Mouse (Mus musculus) hindbrain, embryonic 11.5 days (tissue): ENCODE data around the gene Fam219a. TPM values are rescaled to one million over a fixed set of nuclear protein-coding genes. Genes with fewer than 3 reads are reported as not detected.

Experiments
- ATAC-seq: fragments of 200-750 bp; cut with Nextera tagmentation; 2 replicates; pipeline ENCODE4 v1.8.0; 2017; ENCODE audit warnings: mild to moderate bottlenecking, moderate TSS enrichment, moderate library complexity; ENCODE audit not compliant: low FRiP score
- DNase-seq: peaks from one replicate; pipeline ENCODE4 v3.0.0-alpha.2; 2015; ENCODE audit warnings: low spot score
- H3K27ac ChIP-seq: fragments of 300-500 bp; sonication (generic); 2 replicates; pipeline ENCODE4 v1.5.1; 2014; ENCODE audit warnings: mild to moderate bottlenecking, low read depth, low read length
- H3K27me3 ChIP-seq: fragments of 300-500 bp; sonication (generic); 2 replicates; pipeline ENCODE4 v1.6.1; 2014; ENCODE audit warnings: mild to moderate bottlenecking, low read length, moderate library complexity, mixed read lengths; ENCODE audit not compliant: control insufficient read depth, insufficient read depth
- H3K36me3 ChIP-seq: fragments of 300-500 bp; sonication (generic); 2 replicates; pipeline ENCODE4 v1.6.1; 2014; ENCODE audit warnings: mild to moderate bottlenecking, low read length, moderate library complexity, mixed read lengths; ENCODE audit not compliant: control insufficient read depth, insufficient read depth
- H3K4me1 ChIP-seq: fragments of 300-500 bp; sonication (generic); replicated peaks from 2 replicates; pipeline ENCODE4 v1.6.1; 2014; ENCODE audit warnings: low read length, mixed read lengths; ENCODE audit not compliant: control insufficient read depth, insufficient read depth
- H3K4me2 ChIP-seq: fragments of 300-500 bp; sonication (generic); replicated peaks from 2 replicates; pipeline ENCODE4 v1.6.1; 2014; ENCODE audit warnings: mild to moderate bottlenecking, low read depth, low read length
- H3K4me3 ChIP-seq: fragments of 300-500 bp; sonication (generic); 2 replicates; pipeline ENCODE4 v1.5.1; 2014; ENCODE audit warnings: low read depth, low read length
- H3K9ac ChIP-seq: fragments of 300-500 bp; sonication (generic); 2 replicates; pipeline ENCODE4 v1.6.1; 2014; ENCODE audit warnings: low read depth, low read length
- H3K9me3 ChIP-seq: fragments of 300-500 bp; sonication (generic); 2 replicates; pipeline ENCODE4 v1.6.1; 2016; ENCODE audit warnings: low read length; ENCODE audit not compliant: control insufficient read depth
- WGBS: fragments of 180-500 bp; shearing (Covaris S2); extraction: QIAGEN DNeasy Blood & Tissue Kit; methylation state at CpG from one replicate; pipeline ENCODE4 v1.1.7; 2014; 5-methylcytosine and 5-hydroxymethylcytosine counted together
- polyA plus RNA-seq: library from polyadenylated mRNA; unstranded; fragments of >200 nt; fragmentation: Nextera tagmentation; extraction: Ambion mirVana; gene quantifications from 2 replicates; pipeline ENCODE4 v1.2.1, GENCODE M21; 2014

The Fam219a gene
- polyA plus RNA-seq, 1 experiment from 2014 or later = 17.6 TPM

DNA sequence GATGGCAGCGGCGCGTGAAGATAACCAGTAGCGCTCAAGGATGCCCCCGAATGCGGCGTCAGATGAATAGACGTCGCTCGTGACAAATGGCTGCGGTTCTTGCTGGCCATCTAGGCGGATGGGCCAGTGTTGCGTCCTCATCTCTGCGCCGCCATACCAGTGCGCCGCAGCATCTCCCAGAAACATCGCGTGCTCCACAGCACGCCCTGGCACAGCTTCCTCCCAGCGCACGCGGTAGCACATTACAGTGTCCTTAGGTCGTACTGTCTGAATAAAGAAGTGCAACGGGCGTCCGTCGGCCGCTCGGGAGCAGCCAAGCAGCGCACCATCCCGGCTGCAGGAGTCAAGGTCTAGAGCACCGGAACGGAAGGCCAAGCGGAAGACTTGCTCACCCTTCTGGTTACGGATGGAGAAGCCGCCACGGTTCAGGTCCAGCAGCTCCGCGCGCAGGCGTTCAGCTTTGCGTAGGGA is 70.4 kb downstream of the Fam219a start:
- Histone ChIP-seq H3K9ac (peak overlapping the region; percentile 17; the same call in 1 of the 2 replicates), H3K27ac (no peak overlapping the region)
- WGBS = 1% methylated on average over 43 of the region's 43 CpGs

DNA sequence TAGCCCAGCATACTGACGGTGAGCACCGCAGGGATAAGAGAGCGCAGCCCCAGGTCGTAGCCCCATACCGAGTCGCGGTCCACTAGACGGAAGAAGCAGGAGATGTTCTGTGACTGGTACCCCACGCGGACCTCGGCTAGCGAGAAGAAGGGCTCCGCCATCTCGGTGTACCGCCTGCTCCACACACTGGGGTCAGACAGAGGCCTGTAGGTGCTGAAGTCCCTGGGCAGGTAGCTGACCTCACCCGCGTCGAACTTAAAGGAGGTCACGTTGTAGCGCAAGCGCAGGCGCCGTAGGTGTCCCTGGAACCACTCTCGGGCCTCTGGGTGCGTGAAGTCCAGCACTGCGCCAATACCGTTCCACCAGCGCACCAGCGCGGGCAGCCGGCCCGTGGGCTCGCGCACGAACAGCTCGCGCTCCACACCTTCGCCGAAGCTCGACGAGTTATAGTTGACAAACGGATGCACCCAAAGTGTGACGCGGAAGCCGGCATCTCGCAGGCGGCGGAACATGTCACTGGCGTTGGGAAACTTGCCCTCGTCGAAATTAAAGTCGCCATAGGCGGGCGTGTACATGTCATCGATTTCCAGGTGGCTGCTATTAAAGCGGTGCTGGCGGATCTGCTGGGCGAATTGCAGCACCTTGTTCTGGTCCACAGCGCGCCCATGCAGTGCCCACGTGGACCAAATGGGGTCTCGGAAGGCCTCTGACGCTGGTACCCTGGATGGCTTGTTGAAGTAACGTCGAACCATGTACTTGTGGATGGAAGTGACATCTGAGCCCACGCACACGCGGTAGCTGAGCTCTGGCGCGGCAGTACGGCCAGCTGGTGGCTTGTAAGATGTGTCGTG is 71.1 kb downstream of the Fam219a start:
- H3K9me3 ChIP-seq = no peaks in the 10 kb centered on the region
- no peaks in the 10 kb centered on the region for H3K36me3 ChIP-seq
- peak; percentile 65 for DNase-seq
- peak; percentile 47; the same call in 1 of the 2 replicates for ATAC-seq
- H3K9ac ChIP-seq = peak overlapping the region; percentile 27; the same call in 1 of the 2 replicates
- 6% methylated on average over 72 of the region's 72 CpGs for WGBS
- peaks cover 10% of the 10 kb centered on the region for H3K4me1 ChIP-seq
- H3K27ac ChIP-seq = no peak overlapping the region
- H3K4me2 ChIP-seq = peak overlapping the region; percentile 57
- peaks cover 56% of the 10 kb centered on the region for H3K27me3 ChIP-seq
- peak overlapping the region; percentile 32 for H3K4me3 ChIP-seq

More for the DNA sequence above, 70.4 kb downstream of the Fam219a start:
- peak overlapping the region; percentile 32 for H3K4me3 ChIP-seq
- no peaks in the 10 kb centered on the region for H3K9me3 ChIP-seq
- DNase-seq (no peak), ATAC-seq (no peak)
- H3K4me1 ChIP-seq = peaks cover 10% of the 10 kb centered on the region
- peak overlapping the region; percentile 57 for H3K4me2 ChIP-seq
- no peaks in the 10 kb centered on the region for H3K36me3 ChIP-seq
- peaks cover 56% of the 10 kb centered on the region for H3K27me3 ChIP-seq

DNA sequence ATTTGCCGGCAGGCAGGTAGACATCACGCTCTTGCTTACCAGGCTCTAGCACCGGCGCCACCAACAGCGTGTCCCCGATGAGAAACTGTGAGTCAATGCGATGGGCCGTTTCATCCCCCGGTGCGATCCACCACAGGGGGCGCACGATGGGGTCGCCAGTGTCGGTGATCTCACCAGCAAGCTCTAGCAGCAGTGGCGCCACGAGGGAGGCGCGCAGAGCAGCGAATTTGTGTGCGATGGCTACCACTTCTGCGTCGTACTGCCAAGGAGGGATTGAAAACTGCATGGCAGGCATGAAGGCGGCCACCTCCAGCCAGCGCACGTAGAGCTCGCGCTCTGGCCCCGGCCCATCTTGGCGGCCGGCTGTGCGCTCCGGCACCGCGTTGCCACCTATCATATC is 71.8 kb downstream of the Fam219a start:
- ATAC-seq = peak; percentile 47; the same call in 1 of the 2 replicates
- peak; percentile 80 for DNase-seq
- Histone ChIP-seq H3K4me1 (peaks cover 10% of the 10 kb centered on the region), H3K27ac (no peak overlapping the region), H3K4me2 (peak overlapping the region; percentile 57), H3K9ac (0 out of 2 replicates have a peak overlapping the region, but pooled peaks have one; percentile 27), H3K9me3 (no peaks in the 10 kb centered on the region), H3K4me3 (peak overlapping the region; percentile 32), H3K36me3 (no peaks in the 10 kb centered on the region), H3K27me3 (peaks cover 56% of the 10 kb centered on the region)
- WGBS = 2% methylated on average over 34 of the region's 34 CpGs

DNA sequence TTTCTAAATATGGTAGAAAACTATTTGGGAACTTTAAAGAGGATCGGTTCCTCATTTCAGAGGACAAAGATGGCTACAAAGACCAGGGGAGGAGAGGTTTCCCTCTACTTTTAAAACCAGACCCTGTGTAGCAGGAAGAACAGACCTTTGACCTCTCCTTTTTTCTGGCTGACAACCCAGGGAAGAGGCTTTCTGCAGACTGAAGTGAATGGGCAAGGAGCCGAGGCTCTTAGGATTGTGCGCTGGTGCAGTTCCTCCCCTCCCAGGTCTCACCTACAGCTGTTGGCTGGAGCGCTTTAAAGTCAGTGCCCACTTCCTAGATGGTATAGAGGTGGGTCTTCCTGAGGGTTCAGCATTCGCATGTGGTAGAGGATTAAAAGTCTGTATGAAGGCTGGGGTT is 72.3 kb downstream of the Fam219a start:
- H3K27me3 ChIP-seq = peaks cover 53% of the 10 kb centered on the region
- no peak overlapping the region for H3K4me3 ChIP-seq
- no peak overlapping the region for H3K9ac ChIP-seq
- H3K9me3 ChIP-seq = no peaks in the 10 kb centered on the region
- no peak for ATAC-seq
- WGBS = 33% methylated on average over 5 of the region's 5 CpGs
- H3K4me1 ChIP-seq = peaks cover 10% of the 10 kb centered on the region
- no peak overlapping the region for H3K4me2 ChIP-seq
- no peak overlapping the region for H3K27ac ChIP-seq
- H3K36me3 ChIP-seq = no peaks in the 10 kb centered on the region
- no peak for DNase-seq

DNA sequence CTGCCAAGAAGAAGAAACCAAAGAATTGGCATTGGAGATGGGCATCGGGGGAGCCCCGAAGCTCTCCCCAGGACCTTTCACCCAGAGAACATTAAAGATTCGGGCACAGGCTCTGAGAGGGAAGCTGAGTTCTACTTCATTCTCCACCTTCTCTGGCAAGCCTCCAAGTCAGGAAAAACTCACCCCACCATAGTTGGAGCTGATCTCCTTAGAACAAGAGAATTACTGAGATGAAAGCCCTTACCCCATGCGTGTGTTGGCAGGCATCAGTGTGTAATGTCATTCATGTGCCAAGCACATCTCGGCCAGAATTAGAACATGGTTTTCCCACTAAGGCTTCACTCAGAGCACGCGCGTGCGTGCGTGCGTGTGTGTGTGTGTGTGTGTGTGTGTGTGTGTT is 73.5 kb downstream of the Fam219a start:
- Histone ChIP-seq H3K4me2 (no peak overlapping the region), H3K4me3 (no peak overlapping the region), H3K36me3 (no peaks in the 10 kb centered on the region), H3K27ac (no peak overlapping the region), H3K9me3 (no peaks in the 10 kb centered on the region), H3K9ac (no peak overlapping the region), H3K27me3 (peaks cover 43% of the 10 kb centered on the region), H3K4me1 (peaks cover 10% of the 10 kb centered on the region)
- DNase-seq = no peak
- 93% methylated on average over 11 of the region's 11 CpGs for WGBS
- ATAC-seq = no peak

DNA sequence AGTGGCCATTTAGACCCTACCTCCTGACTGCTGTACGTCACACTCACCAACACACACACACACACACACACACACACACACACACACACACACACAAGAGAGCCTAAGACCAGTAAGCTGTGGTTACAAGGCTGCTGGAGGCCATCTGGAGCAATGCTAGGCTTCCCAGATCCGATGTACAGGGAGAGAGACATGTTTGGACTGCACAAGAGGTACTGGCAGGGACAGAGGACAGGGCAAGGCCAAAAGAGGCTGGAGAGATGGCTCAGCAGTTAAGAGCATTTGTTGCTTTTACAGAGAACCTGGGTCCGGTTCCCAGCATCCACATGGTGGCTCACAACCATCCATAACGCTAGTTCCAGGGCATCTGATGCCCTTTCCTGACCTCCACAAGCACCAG is 74.3 kb downstream of the Fam219a start:
- Histone ChIP-seq H3K4me2 (no peak overlapping the region), H3K9ac (no peak overlapping the region), H3K27ac (no peak overlapping the region), H3K36me3 (no peaks in the 10 kb centered on the region), H3K4me1 (peaks cover 10% of the 10 kb centered on the region), H3K9me3 (no peaks in the 10 kb centered on the region), H3K4me3 (no peak overlapping the region), H3K27me3 (peaks cover 35% of the 10 kb centered on the region)
- ATAC-seq (no peak), DNase-seq (no peak)
- WGBS = 87% methylated on average over 4 of the region's 4 CpGs

DNA sequence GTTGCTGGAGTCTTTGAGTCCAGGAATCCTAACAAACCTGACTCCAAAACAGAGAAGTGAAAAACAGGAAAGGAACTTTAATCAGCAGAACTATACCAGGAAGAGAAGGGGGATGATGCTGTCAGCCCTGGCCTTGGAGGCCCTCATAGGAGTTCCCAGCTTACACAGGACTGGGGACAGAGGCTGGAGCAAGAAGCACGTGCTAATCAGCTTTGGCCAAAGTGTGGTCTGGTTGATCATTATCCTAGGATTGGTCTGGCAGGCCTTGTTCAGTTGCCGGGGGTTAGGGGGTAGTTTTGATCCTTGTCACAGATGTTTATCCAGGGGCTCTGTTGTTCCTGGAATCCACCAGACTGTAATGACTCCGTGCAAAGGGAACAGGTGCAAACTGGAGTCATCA is 75.0 kb downstream of the Fam219a start:
- 39% methylated on average over 3 of the region's 3 CpGs for WGBS

DNA sequence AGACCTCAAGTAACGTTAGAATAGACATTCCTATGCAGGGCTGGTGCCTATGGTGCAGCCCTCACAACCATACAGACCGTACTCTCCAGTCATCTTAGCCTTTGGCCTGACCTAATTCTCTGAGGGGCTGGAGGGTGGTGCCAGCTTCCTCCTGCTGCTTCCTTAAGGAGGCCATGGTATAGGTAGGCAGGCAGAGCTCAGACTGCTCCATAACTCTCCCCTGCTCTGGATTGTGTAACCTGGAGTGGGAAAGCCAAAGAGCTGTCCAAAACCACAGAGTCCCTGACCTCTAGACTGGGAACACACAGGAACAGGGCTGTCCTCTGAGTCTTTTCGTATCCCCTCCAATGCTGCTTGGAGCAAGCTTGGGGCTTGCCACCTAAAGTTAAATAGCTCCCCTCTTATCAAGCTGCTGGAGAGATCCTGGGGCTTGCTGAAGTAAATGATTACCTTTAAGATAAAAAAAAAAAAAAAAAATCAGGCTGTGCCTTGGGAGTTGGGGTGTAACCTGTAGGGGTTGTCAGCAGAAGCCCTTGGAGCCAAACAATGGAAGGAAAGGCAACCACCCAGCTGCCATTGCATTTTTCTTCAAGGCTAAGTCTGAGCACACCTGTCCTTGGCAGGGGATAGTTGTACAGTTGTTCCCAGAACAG is 75.7 kb downstream of the Fam219a start:
- no peak overlapping the region for H3K4me2 ChIP-seq
- DNase-seq (no peak), ATAC-seq (no peak)
- H3K4me3 ChIP-seq = no peak overlapping the region
- H3K4me1 ChIP-seq = peaks cover 7% of the 10 kb centered on the region
- H3K9me3 ChIP-seq = no peaks in the 10 kb centered on the region
- WGBS = 77% methylated on average over 3 of the region's 3 CpGs
- H3K27ac ChIP-seq = no peak overlapping the region
- H3K36me3 ChIP-seq = no peaks in the 10 kb centered on the region
- H3K9ac ChIP-seq = no peak overlapping the region
- H3K27me3 ChIP-seq = peaks cover 21% of the 10 kb centered on the region

More for the DNA sequence above, 75.0 kb downstream of the Fam219a start:
- H3K9me3 ChIP-seq = no peaks in the 10 kb centered on the region
- no peaks in the 10 kb centered on the region for H3K36me3 ChIP-seq
- no peak overlapping the region for H3K4me3 ChIP-seq
- no peak overlapping the region for H3K9ac ChIP-seq
- H3K27me3 ChIP-seq = peaks cover 28% of the 10 kb centered on the region
- H3K4me1 ChIP-seq = peaks cover 10% of the 10 kb centered on the region
- DNase-seq (no peak), ATAC-seq (no peak)
- H3K4me2 ChIP-seq = no peak overlapping the region
- no peak overlapping the region for H3K27ac ChIP-seq
